Mouse (Mus musculus): ENCODE data around the gene Cmc1. TPM values are rescaled to one million over a fixed set of nuclear protein-coding genes. Genes with fewer than 3 reads are reported as not detected.
A peak's percentile ranks its signal among the peaks of the same experiment; 100 is the strongest.

Cmc1 gene
- polyA plus RNA-seq, 1 experiment from 2014 or later = 52.4 TPM

- Histone ChIP-seq H3K4me1 (ENCODE audit: control insufficient read depth, insufficient read depth, low read length) (no peaks in the 10 kb centered on the region), H3K27ac (ENCODE audit: low read depth, low read length) (no peak overlapping the region), H3K4me2 (ENCODE audit: low read depth, low read length) (no peak overlapping the region), H3K27me3 (ENCODE audit: control insufficient read depth, insufficient read depth, low read length) (no peaks in the 10 kb centered on the region), H3K9me3 (ENCODE audit: control insufficient read depth, low read length) (no peaks in the 10 kb centered on the region), H3K36me3 (ENCODE audit: control insufficient read depth, insufficient read depth, low read length) (peaks cover 10% of the 10 kb centered on the region; the same call in 1 of the 2 replicates), H3K4me3 (ENCODE audit: low read depth, low read length) (no peak overlapping the region), H3K9ac (replicated peaks; ENCODE audit: low read depth, low read length) (no peak overlapping the region)
- WGBS = 46% methylated on average over 1 of the region's 1 CpGs
- ATAC-seq (ENCODE audit: low read depth) = no peak
Observed at GRCm38 (mm10) chr9:118053286-118053685, 96.7 kb downstream of the Cmc1 start.

- Histone ChIP-seq H3K4me3 (ENCODE audit: low read depth, low read length) (no peak overlapping the region), H3K27me3 (ENCODE audit: control insufficient read depth, insufficient read depth, low read length) (no peaks in the 10 kb centered on the region), H3K9me3 (ENCODE audit: control insufficient read depth, low read length) (no peaks in the 10 kb centered on the region), H3K27ac (ENCODE audit: low read depth, low read length) (no peak overlapping the region), H3K9ac (replicated peaks; ENCODE audit: low read depth, low read length) (no peak overlapping the region), H3K36me3 (ENCODE audit: control insufficient read depth, insufficient read depth, low read length) (no peaks in the 10 kb centered on the region), H3K4me2 (ENCODE audit: low read depth, low read length) (no peak overlapping the region), H3K4me1 (ENCODE audit: control insufficient read depth, insufficient read depth, low read length) (peaks cover 10% of the 10 kb centered on the region; the same call in 1 of the 2 replicates)
- WGBS = 67% methylated on average over 1 of the region's 1 CpGs
- ATAC-seq (ENCODE audit: low read depth) = no peak
Observed at GRCm38 (mm10) chr9:118045011-118045533, 104.9 kb downstream of the Cmc1 start.

GRCm38 (mm10) chr9:118043581-118043980 lies 106.4 kb downstream of the Cmc1 start:
- WGBS = 93% methylated on average over 3 of the region's 3 CpGs
- ATAC-seq (ENCODE audit: low read depth) = no peak

GRCm38 (mm10) chr9:118042738-118043137 lies 107.2 kb downstream of the Cmc1 start:
- no peak overlapping the region; the same call in 1 of the 2 replicates for H3K4me2 ChIP-seq (ENCODE audit: low read depth, low read length)
- H3K4me3 ChIP-seq (ENCODE audit: low read depth, low read length) = no peak overlapping the region
- no peak for ATAC-seq (ENCODE audit: low read depth)
- H3K27ac ChIP-seq (ENCODE audit: low read depth, low read length) = no peak overlapping the region
- no peak overlapping the region for H3K9ac ChIP-seq (replicated peaks; ENCODE audit: low read depth, low read length)
- no peaks in the 10 kb centered on the region for H3K9me3 ChIP-seq (ENCODE audit: control insufficient read depth, low read length)
- no peaks in the 10 kb centered on the region for H3K36me3 ChIP-seq (ENCODE audit: control insufficient read depth, insufficient read depth, low read length)
- no peaks in the 10 kb centered on the region for H3K27me3 ChIP-seq (ENCODE audit: control insufficient read depth, insufficient read depth, low read length)
- peaks cover 10% of the 10 kb centered on the region; the same call in 1 of the 2 replicates for H3K4me1 ChIP-seq (ENCODE audit: control insufficient read depth, insufficient read depth, low read length)
- WGBS = 96% methylated on average over 4 of the region's 4 CpGs

More at GRCm38 (mm10) chr9:118043581-118043980, 106.4 kb downstream of the Cmc1 start:
- no peak overlapping the region for H3K9ac ChIP-seq (replicated peaks; ENCODE audit: low read depth, low read length)
- H3K4me3 ChIP-seq (ENCODE audit: low read depth, low read length) = no peak overlapping the region
- H3K4me1 ChIP-seq (ENCODE audit: control insufficient read depth, insufficient read depth, low read length) = peaks cover 10% of the 10 kb centered on the region; the same call in 1 of the 2 replicates
- H3K36me3 ChIP-seq (ENCODE audit: control insufficient read depth, insufficient read depth, low read length) = no peaks in the 10 kb centered on the region
- no peaks in the 10 kb centered on the region for H3K27me3 ChIP-seq (ENCODE audit: control insufficient read depth, insufficient read depth, low read length)
- no peak overlapping the region for H3K27ac ChIP-seq (ENCODE audit: low read depth, low read length)
- H3K9me3 ChIP-seq (ENCODE audit: control insufficient read depth, low read length) = no peaks in the 10 kb centered on the region
- no peak overlapping the region for H3K4me2 ChIP-seq (ENCODE audit: low read depth, low read length)

GRCm38 (mm10) chr9:118041646-118042045 lies 108.3 kb downstream of the Cmc1 start:
- ATAC-seq (ENCODE audit: low read depth) = no peak
- H3K27ac ChIP-seq (ENCODE audit: low read depth, low read length) = no peak overlapping the region
- WGBS = 18% methylated on average over 5 of the region's 5 CpGs

GRCm38 (mm10) chr9:118041022-118041400 lies 109.0 kb downstream of the Cmc1 start:
- 1% methylated on average over 21 of the region's 21 CpGs for WGBS
- peaks cover 10% of the 10 kb centered on the region; the same call in 1 of the 2 replicates for H3K4me1 ChIP-seq (ENCODE audit: control insufficient read depth, insufficient read depth, low read length)
- H3K4me2 ChIP-seq (ENCODE audit: low read depth, low read length) = peak overlapping the region; percentile 78
- H3K27me3 ChIP-seq (ENCODE audit: control insufficient read depth, insufficient read depth, low read length) = no peaks in the 10 kb centered on the region
- H3K36me3 ChIP-seq (ENCODE audit: control insufficient read depth, insufficient read depth, low read length) = no peaks in the 10 kb centered on the region
- no peak for ATAC-seq (ENCODE audit: low read depth)
- no peaks in the 10 kb centered on the region for H3K9me3 ChIP-seq (ENCODE audit: control insufficient read depth, low read length)
- peak overlapping the region; percentile 97 for H3K27ac ChIP-seq (ENCODE audit: low read depth, low read length)
- H3K9ac ChIP-seq (replicated peaks; ENCODE audit: low read depth, low read length) = peak overlapping the region; percentile 95
- peak overlapping the region; percentile 78 for H3K4me3 ChIP-seq (ENCODE audit: low read depth, low read length)

More at GRCm38 (mm10) chr9:118041646-118042045, 108.3 kb downstream of the Cmc1 start:
- Histone ChIP-seq H3K4me1 (ENCODE audit: control insufficient read depth, insufficient read depth, low read length) (peaks cover 10% of the 10 kb centered on the region; the same call in 1 of the 2 replicates), H3K4me2 (ENCODE audit: low read depth, low read length) (peak overlapping the region; percentile 78), H3K36me3 (ENCODE audit: control insufficient read depth, insufficient read depth, low read length) (no peaks in the 10 kb centered on the region), H3K27me3 (ENCODE audit: control insufficient read depth, insufficient read depth, low read length) (no peaks in the 10 kb centered on the region), H3K9ac (replicated peaks; ENCODE audit: low read depth, low read length) (peak overlapping the region; percentile 95), H3K4me3 (ENCODE audit: low read depth, low read length) (peak overlapping the region; percentile 78), H3K9me3 (ENCODE audit: control insufficient read depth, low read length) (no peaks in the 10 kb centered on the region)

GRCm38 (mm10) chr9:118040218-118041021 lies 109.6 kb downstream of the Cmc1 start, which contains the start of gene Azi2:
Azi2 (plus strand) TSS chr9:118040499.
- Histone ChIP-seq H3K27me3 (ENCODE audit: control insufficient read depth, insufficient read depth, low read length) (no peaks in the 10 kb centered on the region), H3K27ac (ENCODE audit: low read depth, low read length) (peak within 1 kb of the TSS; percentile 97), H3K4me3 (ENCODE audit: low read depth, low read length) (peak within 1 kb of the TSS; percentile 78), H3K4me1 (ENCODE audit: control insufficient read depth, insufficient read depth, low read length) (peaks cover 10% of the 10 kb centered on the region; the same call in 1 of the 2 replicates), H3K9ac (replicated peaks; ENCODE audit: low read depth, low read length) (peak within 1 kb of the TSS; percentile 95), H3K36me3 (ENCODE audit: control insufficient read depth, insufficient read depth, low read length) (no peaks in the 10 kb centered on the region), H3K4me2 (ENCODE audit: low read depth, low read length) (peak within 1 kb of the TSS; percentile 78), H3K9me3 (ENCODE audit: control insufficient read depth, low read length) (no peaks in the 10 kb centered on the region)
- ATAC-seq (ENCODE audit: low read depth) = peak; percentile 98
- WGBS = under 1% methylated on average over 87 of the region's 87 CpGs

GRCm38 (mm10) chr9:118034990-118035389 lies 115.0 kb downstream of the Cmc1 start:
- no peak overlapping the region for H3K27ac ChIP-seq (ENCODE audit: low read depth, low read length)
- H3K9ac ChIP-seq (replicated peaks; ENCODE audit: low read depth, low read length) = no peak overlapping the region
- H3K9me3 ChIP-seq (ENCODE audit: control insufficient read depth, low read length) = no peaks in the 10 kb centered on the region
- H3K27me3 ChIP-seq (ENCODE audit: control insufficient read depth, insufficient read depth, low read length) = no peaks in the 10 kb centered on the region
- 85% methylated on average over 3 of the region's 3 CpGs for WGBS
- H3K36me3 ChIP-seq (ENCODE audit: control insufficient read depth, insufficient read depth, low read length) = no peaks in the 10 kb centered on the region
- no peak for ATAC-seq (ENCODE audit: low read depth)
- H3K4me3 ChIP-seq (ENCODE audit: low read depth, low read length) = no peak overlapping the region
- H3K4me1 ChIP-seq (ENCODE audit: control insufficient read depth, insufficient read depth, low read length) = no peaks in the 10 kb centered on the region
- no peak overlapping the region for H3K4me2 ChIP-seq (ENCODE audit: low read depth, low read length)

GRCm38 (mm10) chr9:118031694-118032093 lies 118.3 kb downstream of the Cmc1 start:
- H3K4me3 ChIP-seq (ENCODE audit: low read depth, low read length) = no peak overlapping the region
- no peaks in the 10 kb centered on the region for H3K27me3 ChIP-seq (ENCODE audit: control insufficient read depth, insufficient read depth, low read length)
- H3K36me3 ChIP-seq (ENCODE audit: control insufficient read depth, insufficient read depth, low read length) = no peaks in the 10 kb centered on the region
- H3K9ac ChIP-seq (replicated peaks; ENCODE audit: low read depth, low read length) = no peak overlapping the region
- H3K9me3 ChIP-seq (ENCODE audit: control insufficient read depth, low read length) = no peaks in the 10 kb centered on the region
- no peak for ATAC-seq (ENCODE audit: low read depth)
- H3K27ac ChIP-seq (ENCODE audit: low read depth, low read length) = no peak overlapping the region
- no peaks in the 10 kb centered on the region for H3K4me1 ChIP-seq (ENCODE audit: control insufficient read depth, insufficient read depth, low read length)
- WGBS = 68% methylated on average over 2 of the region's 2 CpGs
- no peak overlapping the region for H3K4me2 ChIP-seq (ENCODE audit: low read depth, low read length)

All from neural tube, embryonic 14.5 days (tissue).